Mouse (Mus musculus): ENCODE measurements at regions not wholly inside any gene's neighbourhood (a gene's known extent, or its start where the extent isn't known, plus 50 kb on each side); places are given as distances from the start of the nearest gene placed in this dataset.

- peak; percentile 78 for DNase-seq
Measured at GRCm38 (mm10) chr14:105779349-105779748, 117.3 kb downstream of the Spry2 start.

- DNase-seq = no peak
Measured at GRCm38 (mm10) chr14:105773674-105774073, 122.9 kb downstream of the Spry2 start.

- no peak for DNase-seq
Measured at GRCm38 (mm10) chr14:105767100-105767499, 129.5 kb downstream of the Spry2 start.

- DNase-seq = no peak
Measured at GRCm38 (mm10) chr14:105752509-105753375, 143.9 kb downstream of the Spry2 start.

GRCm38 (mm10) chr14:105751762-105752161 is 144.9 kb downstream of the Spry2 start:
- no peak for DNase-seq

GRCm38 (mm10) chr14:105744578-105744977 is 152.0 kb downstream of the Spry2 start:
- no peak for DNase-seq

GRCm38 (mm10) chr14:105744125-105744524 is 152.5 kb downstream of the Spry2 start:
- no peak for DNase-seq

GRCm38 (mm10) chr14:105740889-105741288 is 155.7 kb downstream of the Spry2 start:
- DNase-seq = no peak

GRCm38 (mm10) chr14:105738568-105738967 is 158.1 kb downstream of the Spry2 start:
- no peak for DNase-seq

GRCm38 (mm10) chr14:105736352-105736751 is 160.3 kb downstream of the Spry2 start:
- DNase-seq = no peak

- DNase-seq = no peak
Measured at GRCm38 (mm10) chr14:105734291-105734690, 162.3 kb downstream of the Spry2 start.

GRCm38 (mm10) chr14:105733013-105733728 is 163.4 kb downstream of the Spry2 start:
- peak; percentile 37 for DNase-seq

GRCm38 (mm10) chr14:105732221-105733012 is 164.2 kb downstream of the Spry2 start:
- DNase-seq = peak; percentile 89

- DNase-seq = peak; percentile 71
Measured at GRCm38 (mm10) chr14:105730786-105731185, 165.8 kb downstream of the Spry2 start.

- DNase-seq = no peak
Measured at GRCm38 (mm10) chr14:105728841-105729240, 167.8 kb downstream of the Spry2 start.

GRCm38 (mm10) chr14:105725741-105726140 is 170.9 kb downstream of the Spry2 start:
- DNase-seq = no peak

- no peak for DNase-seq
Measured at GRCm38 (mm10) chr14:105722923-105723322, 173.7 kb downstream of the Spry2 start.

GRCm38 (mm10) chr14:105721576-105721975 is 175.0 kb downstream of the Spry2 start:
- no peak for DNase-seq

- peak; percentile 28 for DNase-seq
Measured at GRCm38 (mm10) chr14:105720816-105721510, 175.7 kb downstream of the Spry2 start.

- peak; percentile 39 for DNase-seq
Measured at GRCm38 (mm10) chr14:105718676-105719441, 177.8 kb downstream of the Spry2 start.

GRCm38 (mm10) chr14:105717821-105718220 is 178.8 kb downstream of the Spry2 start:
- no peak for DNase-seq

GRCm38 (mm10) chr14:105708691-105709090 is 187.9 kb downstream of the Spry2 start:
- no peak for DNase-seq

All from cerebellum, adult 11-12 months (tissue).